Mouse (Mus musculus): ENCODE results near the gene Dctn1. TPM values are rescaled to one million over a fixed set of nuclear protein-coding genes. Genes with fewer than 3 reads are reported as not detected.

Gene Dctn1
- polyA plus RNA-seq, 1 experiment from 2014 or later = 95.6 TPM

DNA sequence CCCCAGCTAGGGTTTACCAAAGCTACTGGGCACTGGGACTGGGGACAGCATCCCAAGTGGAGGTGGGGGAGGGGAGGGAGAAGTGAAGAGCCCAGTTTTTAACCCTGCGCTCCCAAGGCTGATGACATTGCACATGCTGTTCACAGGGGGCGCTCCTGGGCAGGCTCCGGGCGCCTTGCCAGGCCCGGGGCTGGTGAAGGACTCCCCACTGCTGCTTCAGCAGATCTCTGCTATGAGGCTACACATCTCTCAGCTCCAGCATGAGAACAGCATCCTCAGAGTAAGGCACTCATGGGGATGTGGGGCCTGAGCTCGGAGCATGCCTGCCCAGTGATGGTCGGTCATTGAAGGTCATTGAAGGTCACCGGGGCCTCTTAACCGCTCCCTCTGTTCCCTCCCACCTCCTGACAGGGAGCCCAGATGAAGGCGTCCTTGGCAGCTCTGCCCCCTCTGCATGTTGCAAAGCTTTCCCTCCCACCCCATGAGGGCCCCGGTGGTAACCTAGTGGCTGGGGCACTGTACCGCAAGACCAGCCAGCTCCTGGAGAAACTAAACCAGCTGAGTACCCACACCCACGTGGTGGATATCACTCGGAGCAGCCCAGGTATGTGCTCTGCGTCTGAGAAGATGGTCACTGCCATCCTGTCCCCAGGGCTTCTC is 31.8 kb downstream of the Dctn1 start:
- no peaks in the 10 kb centered on the region for H3K4me1 ChIP-seq (replicated peaks; ENCODE audit: control insufficient read depth, insufficient read depth, low read length)
- H3K27me3 ChIP-seq (ENCODE audit: control insufficient read depth, insufficient read depth, low read depth, low read length) = no peaks in the 10 kb centered on the region
- no peak overlapping the region for H3K9ac ChIP-seq (ENCODE audit: low read length)
- 50% methylated on average over 15 of the region's 15 CpGs for WGBS
- H3K36me3 ChIP-seq (ENCODE audit: control insufficient read depth, insufficient read depth, low read length) = peaks cover 66% of the 10 kb centered on the region
- no peak overlapping the region for H3K4me3 ChIP-seq (ENCODE audit: low read length)
- H3K4me2 ChIP-seq (ENCODE audit: low read depth, low read length) = no peak overlapping the region
- no peak overlapping the region for H3K27ac ChIP-seq (ENCODE audit: low read length)
- peak; percentile 49; the same call in 1 of the 2 replicates for ATAC-seq (ENCODE audit: low read depth)
- no peaks in the 10 kb centered on the region for H3K9me3 ChIP-seq (ENCODE audit: control insufficient read depth, low read length)

DNA sequence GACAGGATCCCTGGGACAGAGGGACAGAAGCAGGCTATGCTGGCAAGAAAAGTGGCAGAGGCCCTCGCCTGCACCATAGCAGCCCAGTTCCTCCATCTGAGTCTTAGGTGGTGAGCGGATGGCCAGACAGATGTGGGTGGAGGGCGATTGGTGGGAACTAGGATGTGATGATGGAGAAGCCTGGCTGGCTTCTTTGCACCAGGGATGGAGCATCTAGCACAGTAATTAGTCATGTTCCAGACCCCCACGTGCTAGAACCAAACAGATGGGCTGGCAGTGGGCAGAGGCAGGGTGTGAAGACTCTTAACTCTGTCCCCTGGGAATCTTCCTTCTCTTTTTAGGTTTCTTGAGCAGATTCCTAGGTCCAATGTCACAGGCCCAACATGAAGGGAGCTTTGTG is 37.6 kb downstream of the Dctn1 start:
- Histone ChIP-seq H3K4me1 (replicated peaks; ENCODE audit: control insufficient read depth, insufficient read depth, low read length) (no peaks in the 10 kb centered on the region), H3K27me3 (ENCODE audit: control insufficient read depth, insufficient read depth, low read depth, low read length) (no peaks in the 10 kb centered on the region), H3K4me2 (ENCODE audit: low read depth, low read length) (no peak overlapping the region), H3K9ac (ENCODE audit: low read length) (no peak overlapping the region), H3K4me3 (ENCODE audit: low read length) (no peak overlapping the region), H3K9me3 (ENCODE audit: control insufficient read depth, low read length) (no peaks in the 10 kb centered on the region), H3K27ac (ENCODE audit: low read length) (no peak overlapping the region), H3K36me3 (ENCODE audit: control insufficient read depth, insufficient read depth, low read length) (peaks cover 18% of the 10 kb centered on the region)
- ATAC-seq (ENCODE audit: low read depth) = no peak
- 79% methylated on average over 4 of the region's 4 CpGs for WGBS

DNA sequence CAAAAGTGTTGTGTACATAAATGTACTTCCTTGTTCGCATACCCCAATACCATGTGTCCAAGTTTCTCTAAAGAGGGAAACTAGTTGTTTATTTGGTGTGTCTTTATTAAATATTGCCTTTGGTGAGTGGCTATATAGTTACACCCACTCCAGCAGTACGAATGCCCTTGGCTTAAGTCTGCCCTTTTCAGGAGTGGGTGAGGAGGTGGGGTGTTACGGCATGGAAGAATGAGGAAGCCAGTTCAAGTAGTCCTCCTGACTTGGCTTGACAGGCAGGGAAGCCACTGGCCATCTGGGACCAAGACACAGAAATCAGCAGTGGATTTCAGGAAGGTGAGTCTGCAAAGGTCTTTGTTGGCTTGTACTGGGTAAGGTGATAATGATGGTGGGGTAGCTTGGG is 40.1 kb downstream of the Dctn1 start:
- Histone ChIP-seq H3K4me1 (replicated peaks; ENCODE audit: control insufficient read depth, insufficient read depth, low read length) (no peaks in the 10 kb centered on the region), H3K27ac (ENCODE audit: low read length) (no peak overlapping the region), H3K9ac (ENCODE audit: low read length) (no peak overlapping the region), H3K4me3 (ENCODE audit: low read length) (no peak overlapping the region), H3K36me3 (ENCODE audit: control insufficient read depth, insufficient read depth, low read length) (no peaks in the 10 kb centered on the region; the same call in 1 of the 2 replicates), H3K9me3 (ENCODE audit: control insufficient read depth, low read length) (no peaks in the 10 kb centered on the region), H3K27me3 (ENCODE audit: control insufficient read depth, insufficient read depth, low read depth, low read length) (no peaks in the 10 kb centered on the region), H3K4me2 (ENCODE audit: low read depth, low read length) (no peak overlapping the region)
- ATAC-seq (ENCODE audit: low read depth) = no peak
- 72% methylated on average over 3 of the region's 3 CpGs for WGBS

DNA sequence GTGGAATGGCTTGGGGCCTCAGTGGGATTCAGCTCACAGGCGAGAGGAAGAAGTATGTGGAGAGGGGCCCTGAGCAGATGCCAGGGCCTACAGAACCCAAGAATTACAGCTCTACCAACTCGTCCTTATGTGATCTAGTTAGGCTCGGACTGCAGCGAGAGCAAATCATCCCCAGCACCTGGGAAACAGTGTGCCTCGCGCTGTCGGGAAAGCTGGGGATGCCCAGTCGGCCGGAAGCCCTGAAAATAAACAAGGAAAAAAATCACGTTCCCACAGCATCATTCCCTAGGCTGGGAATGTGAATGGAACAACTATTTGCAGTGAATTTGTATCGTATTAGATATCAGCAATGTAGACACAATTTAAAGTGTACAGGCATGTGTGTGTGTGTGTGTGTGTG is 40.6 kb downstream of the Dctn1 start:
- ATAC-seq (ENCODE audit: low read depth) = no peak
- whole genome bisulfite sequencing = 58% methylated on average over 11 of the region's 11 CpGs
- Histone ChIP-seq H3K27me3 (ENCODE audit: control insufficient read depth, insufficient read depth, low read depth, low read length) (no peaks in the 10 kb centered on the region), H3K4me2 (ENCODE audit: low read depth, low read length) (no peak overlapping the region), H3K4me3 (ENCODE audit: low read length) (no peak overlapping the region), H3K4me1 (replicated peaks; ENCODE audit: control insufficient read depth, insufficient read depth, low read length) (no peaks in the 10 kb centered on the region), H3K9ac (ENCODE audit: low read length) (no peak overlapping the region), H3K36me3 (ENCODE audit: control insufficient read depth, insufficient read depth, low read length) (no peaks in the 10 kb centered on the region), H3K27ac (ENCODE audit: low read length) (no peak overlapping the region), H3K9me3 (ENCODE audit: control insufficient read depth, low read length) (no peaks in the 10 kb centered on the region)

DNA sequence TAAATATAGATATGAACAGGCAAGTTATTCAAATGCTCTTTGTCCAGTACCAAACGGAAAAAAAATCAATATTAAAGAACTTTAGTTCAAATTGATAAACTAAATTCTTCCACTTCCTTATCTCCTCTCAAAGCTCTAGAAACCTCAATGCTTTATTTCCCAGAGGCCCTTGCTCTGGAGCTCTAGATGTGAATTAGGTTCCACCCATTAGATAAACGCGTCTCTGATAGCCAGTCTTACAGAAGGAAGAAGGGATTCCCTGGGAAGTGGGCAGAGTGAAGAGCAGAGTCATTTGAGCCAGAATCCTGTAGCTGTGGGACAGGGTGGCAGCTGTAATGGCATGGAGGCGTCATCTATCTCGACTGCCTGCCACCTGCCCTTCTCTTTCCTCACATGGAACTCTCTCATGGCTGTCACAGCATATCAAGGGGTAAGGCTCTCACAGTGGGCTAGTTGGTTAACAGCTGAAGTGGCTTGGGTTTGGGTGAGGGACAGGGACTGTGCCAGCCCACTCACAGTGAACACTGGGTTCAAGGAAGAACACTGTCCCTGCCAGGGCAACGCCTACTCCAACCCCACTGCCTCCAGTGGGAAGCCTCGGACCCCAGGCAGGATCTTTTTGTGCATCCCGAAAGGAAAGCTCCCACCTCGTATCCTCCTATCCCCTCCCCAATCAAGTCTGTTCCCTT is 41.8 kb downstream of the Dctn1 start:
- WGBS = 51% methylated on average over 9 of the region's 9 CpGs
- Histone ChIP-seq H3K9ac (ENCODE audit: low read length) (no peak overlapping the region), H3K4me1 (replicated peaks; ENCODE audit: control insufficient read depth, insufficient read depth, low read length) (no peaks in the 10 kb centered on the region), H3K4me2 (ENCODE audit: low read depth, low read length) (no peak overlapping the region), H3K27me3 (ENCODE audit: control insufficient read depth, insufficient read depth, low read depth, low read length) (no peaks in the 10 kb centered on the region), H3K4me3 (ENCODE audit: low read length) (no peak overlapping the region), H3K27ac (ENCODE audit: low read length) (no peak overlapping the region), H3K36me3 (ENCODE audit: control insufficient read depth, insufficient read depth, low read length) (no peaks in the 10 kb centered on the region), H3K9me3 (ENCODE audit: control insufficient read depth, low read length) (no peaks in the 10 kb centered on the region)
- no peak for ATAC-seq (ENCODE audit: low read depth)

DNA sequence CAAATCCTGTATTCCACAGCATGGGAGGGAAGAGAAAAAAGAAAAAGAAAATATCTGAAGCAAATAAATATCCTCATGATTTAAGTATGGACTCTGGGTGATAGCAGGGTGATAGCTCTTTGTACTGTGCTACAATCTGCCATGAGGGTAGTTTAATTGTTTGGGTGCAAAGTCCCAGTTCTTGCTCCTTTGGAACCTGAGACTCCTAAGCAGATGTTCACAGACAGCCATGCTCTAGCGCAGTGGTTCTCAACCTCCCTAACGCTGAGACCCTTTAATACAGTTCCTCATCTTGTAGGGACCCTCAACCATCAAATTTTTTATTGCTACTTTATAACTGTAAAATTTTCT is 42.3 kb downstream of the Dctn1 start:
- Histone ChIP-seq H3K9ac (ENCODE audit: low read length) (no peak overlapping the region), H3K4me2 (ENCODE audit: low read depth, low read length) (no peak overlapping the region), H3K4me1 (replicated peaks; ENCODE audit: control insufficient read depth, insufficient read depth, low read length) (no peaks in the 10 kb centered on the region), H3K9me3 (ENCODE audit: control insufficient read depth, low read length) (no peaks in the 10 kb centered on the region), H3K36me3 (ENCODE audit: control insufficient read depth, insufficient read depth, low read length) (no peaks in the 10 kb centered on the region), H3K27ac (ENCODE audit: low read length) (no peak overlapping the region), H3K4me3 (ENCODE audit: low read length) (no peak overlapping the region), H3K27me3 (ENCODE audit: control insufficient read depth, insufficient read depth, low read depth, low read length) (no peaks in the 10 kb centered on the region)
- 76% methylated on average over 2 of the region's 2 CpGs for WGBS
- no peak for ATAC-seq (ENCODE audit: low read depth)

DNA sequence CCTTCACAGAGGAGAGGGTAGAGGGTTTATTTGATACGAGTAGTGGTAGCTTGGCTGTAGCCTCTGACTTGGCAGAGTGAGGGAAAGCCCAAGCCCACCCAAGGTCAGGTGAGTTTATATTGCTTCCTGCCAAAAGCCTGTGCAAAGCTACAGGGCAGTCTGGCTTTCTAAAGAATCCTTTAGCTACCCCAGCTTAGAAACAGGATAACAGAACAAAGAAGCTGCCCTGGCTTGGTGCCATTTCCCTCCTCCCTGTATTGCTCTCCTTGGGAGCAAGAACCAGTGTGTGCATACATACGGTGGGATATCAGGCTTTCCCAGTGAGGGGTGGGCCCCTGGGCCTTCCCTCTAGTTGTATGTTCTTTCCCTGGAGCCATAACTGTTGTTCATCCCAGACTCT is 44.8 kb downstream of the Dctn1 start:
- Histone ChIP-seq H3K4me3 (ENCODE audit: low read length) (no peak overlapping the region), H3K36me3 (ENCODE audit: control insufficient read depth, insufficient read depth, low read length) (no peaks in the 10 kb centered on the region), H3K9me3 (ENCODE audit: control insufficient read depth, low read length) (no peaks in the 10 kb centered on the region), H3K4me1 (replicated peaks; ENCODE audit: control insufficient read depth, insufficient read depth, low read length) (peaks cover 2% of the 10 kb centered on the region; the same call in 1 of the 2 replicates), H3K27me3 (ENCODE audit: control insufficient read depth, insufficient read depth, low read depth, low read length) (no peaks in the 10 kb centered on the region), H3K9ac (ENCODE audit: low read length) (no peak overlapping the region), H3K27ac (ENCODE audit: low read length) (no peak overlapping the region), H3K4me2 (ENCODE audit: low read depth, low read length) (no peak overlapping the region)
- ATAC-seq (ENCODE audit: low read depth) = peak; percentile 43; the same call in 1 of the 2 replicates
- WGBS = 24% methylated on average over 2 of the region's 2 CpGs

DNA sequence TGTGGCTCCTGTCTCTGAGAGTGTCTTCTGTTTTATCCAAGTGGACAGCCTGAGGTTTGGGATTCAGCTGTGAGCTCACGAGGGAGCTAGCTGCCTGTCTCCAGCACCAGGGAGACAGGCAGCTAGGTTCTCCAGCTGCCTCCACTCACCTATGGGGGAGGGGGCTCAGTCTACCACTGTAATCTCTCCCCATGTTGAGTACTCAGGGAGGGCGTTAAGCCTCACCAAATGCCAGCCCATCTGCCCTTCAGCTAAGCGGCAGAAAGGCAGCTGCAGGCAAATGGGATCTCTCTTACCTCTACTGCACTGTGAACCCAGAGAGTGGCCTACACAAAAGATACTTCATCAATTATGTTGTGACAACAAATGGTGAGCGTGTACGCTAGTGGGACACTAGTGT is 45.8 kb downstream of the Dctn1 start:
- H3K27me3 ChIP-seq (ENCODE audit: control insufficient read depth, insufficient read depth, low read depth, low read length) = no peaks in the 10 kb centered on the region
- peaks cover 2% of the 10 kb centered on the region; the same call in 1 of the 2 replicates for H3K4me1 ChIP-seq (replicated peaks; ENCODE audit: control insufficient read depth, insufficient read depth, low read length)
- no peak for ATAC-seq (ENCODE audit: low read depth)
- H3K36me3 ChIP-seq (ENCODE audit: control insufficient read depth, insufficient read depth, low read length) = no peaks in the 10 kb centered on the region
- no peak overlapping the region for H3K4me3 ChIP-seq (ENCODE audit: low read length)
- 19% methylated on average over 5 of the region's 5 CpGs for WGBS
- no peaks in the 10 kb centered on the region for H3K9me3 ChIP-seq (ENCODE audit: control insufficient read depth, low read length)
- no peak overlapping the region for H3K9ac ChIP-seq (ENCODE audit: low read length)
- H3K27ac ChIP-seq (ENCODE audit: low read length) = no peak overlapping the region
- no peak overlapping the region for H3K4me2 ChIP-seq (ENCODE audit: low read depth, low read length)

DNA sequence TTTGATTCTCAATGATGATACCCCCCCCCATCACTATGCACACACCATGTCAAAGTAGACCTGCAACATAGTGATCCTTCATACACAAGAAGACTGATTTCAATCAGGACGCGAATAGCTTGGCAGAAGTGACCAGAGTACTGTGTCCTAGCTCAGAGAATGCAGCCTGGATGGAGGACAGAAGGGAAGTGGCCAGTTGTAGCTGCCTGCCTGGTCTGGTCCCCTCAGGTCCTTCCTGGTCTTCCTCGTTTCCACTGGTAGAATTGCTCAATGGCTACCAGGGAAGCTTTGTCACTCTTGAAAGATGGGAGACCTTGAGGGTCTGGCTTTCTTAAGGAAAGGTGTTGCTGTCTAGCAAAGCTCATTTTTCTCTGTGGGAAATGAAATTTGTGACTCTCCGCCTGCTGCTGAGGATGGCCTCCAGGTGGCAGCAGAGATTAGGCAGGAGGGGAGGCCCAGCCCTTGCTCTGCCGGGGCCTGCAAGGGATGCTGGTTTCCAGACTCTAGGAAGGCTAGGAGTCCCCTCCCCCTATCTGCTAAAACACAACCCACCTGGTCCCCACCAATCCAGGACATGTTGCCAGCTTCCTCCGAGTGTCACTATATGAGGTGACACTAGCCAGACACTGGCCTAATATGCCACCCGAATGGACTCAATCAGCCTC is 49.4 kb downstream of the Dctn1 start:
- no peak overlapping the region for H3K9ac ChIP-seq (ENCODE audit: low read length)
- H3K4me3 ChIP-seq (ENCODE audit: low read length) = no peak overlapping the region
- H3K9me3 ChIP-seq (ENCODE audit: control insufficient read depth, low read length) = no peaks in the 10 kb centered on the region
- H3K27ac ChIP-seq (ENCODE audit: low read length) = no peak overlapping the region
- no peaks in the 10 kb centered on the region for H3K27me3 ChIP-seq (ENCODE audit: control insufficient read depth, insufficient read depth, low read depth, low read length)
- ATAC-seq (ENCODE audit: low read depth) = peak; percentile 72
- WGBS = 13% methylated on average over 7 of the region's 7 CpGs
- peaks cover 6% of the 10 kb centered on the region; the same call in 1 of the 2 replicates for H3K4me1 ChIP-seq (replicated peaks; ENCODE audit: control insufficient read depth, insufficient read depth, low read length)
- no peaks in the 10 kb centered on the region for H3K36me3 ChIP-seq (ENCODE audit: control insufficient read depth, insufficient read depth, low read length)
- no peak overlapping the region for H3K4me2 ChIP-seq (ENCODE audit: low read depth, low read length)
